Mouse (Mus musculus): ENCODE measurements at regions not wholly inside any gene's neighbourhood (a gene's known extent, or its start where the extent isn't known, plus 50 kb on each side); places are given as distances from the start of the nearest gene placed in this dataset.

GRCm38 (mm10) chr11:21036161-21036916 is 54.8 kb upstream of the Peli1 start:
- in situ Hi-C loops (cut with MboI) = no loop called here

GRCm38 (mm10) chr11:21037267-21037906 is 53.7 kb upstream of the Peli1 start:
- in situ Hi-C loops (cut with MboI) = no loop called here

GRCm38 (mm10) chr11:21041201-21041600 is 49.9 kb upstream of the Peli1 start:
- in situ Hi-C loops (cut with MboI) = no loop called here

Measured in mature B cell (primary cell).